Mouse (Mus musculus): Measurements from ENCODE around the gene Brpf1.

- TF ChIP-seq TAL1 (IDR thresholded peaks at IDR 0.05; ENCODE audit: low read length) (no peak), GATA1 (IDR thresholded peaks at IDR 0.05; ENCODE audit: low read length) (no peak)
Measured at GRCm38 (mm10) chr6:113352820-113353219, 45.9 kb downstream of the Brpf1 start.

Measured in erythroblast, embryonic 14.5 days (primary cell).